Mouse (Mus musculus) bone marrow, adult 2 months (tissue): ENCODE data around the gene Krtap28-10. TPM values are rescaled to one million over a fixed set of nuclear protein-coding genes. Genes with fewer than 3 reads are reported as not detected.

ENCODE experiments used
- H3K27ac ChIP-seq: fragments of 200-500 bp; 2 replicates; pipeline ENCODE4 v1.5.1; 2012; ENCODE audit warnings: low read depth, mild to moderate bottlenecking, control low read depth, inconsistent platforms, low read length; ENCODE audit not compliant: control insufficient read depth, poor library complexity, insufficient read depth
- H3K4me1 ChIP-seq: fragments of 200-500 bp; 2 replicates; pipeline ENCODE4 v1.6.1; 2011; ENCODE audit warnings: low read length; ENCODE audit not compliant: control insufficient read depth, insufficient read depth
- H3K4me3 ChIP-seq: fragments of 200-500 bp; replicated peaks from 2 replicates; pipeline ENCODE3; 2011; ENCODE audit warnings: mild to moderate bottlenecking, low read depth, low read length, control low read depth; ENCODE audit not compliant: control insufficient read depth
- CTCF ChIP-seq: fragments of 200-500 bp; IDR thresholded peaks from 2 replicates; pipeline ENCODE4 v1.5.1; 2011; ENCODE audit warnings: low read length, control low read depth; ENCODE audit not compliant: control insufficient read depth, insufficient read depth
- POLR2A ChIP-seq: fragments of 200-500 bp; IDR thresholded peaks from 2 replicates; pipeline ENCODE4 v1.6.1; 2011; ENCODE audit warnings: low read depth, mild to moderate bottlenecking, control low read depth, low read length, borderline replicate concordance; ENCODE audit not compliant: control insufficient read depth
- WGBS: fragments of 180-500 bp; shearing (Covaris S2); methylation state at CpG from one replicate; pipeline ENCODE4 v1.1.7; 2018; 5-methylcytosine and 5-hydroxymethylcytosine counted together
- polyA plus RNA-seq: library from polyadenylated mRNA; stranded (reverse); fragments of >200 nt; gene quantifications from 2 replicates; pipeline ENCODE4 v1.2.4, GENCODE M21; 2011; ENCODE audit warnings: low replicate concordance; ENCODE audit not compliant: missing spikeins, insufficient read depth, insufficient read length

The Krtap28-10 gene
- polyA plus RNA-seq, 1 experiment = not detected

DNA sequence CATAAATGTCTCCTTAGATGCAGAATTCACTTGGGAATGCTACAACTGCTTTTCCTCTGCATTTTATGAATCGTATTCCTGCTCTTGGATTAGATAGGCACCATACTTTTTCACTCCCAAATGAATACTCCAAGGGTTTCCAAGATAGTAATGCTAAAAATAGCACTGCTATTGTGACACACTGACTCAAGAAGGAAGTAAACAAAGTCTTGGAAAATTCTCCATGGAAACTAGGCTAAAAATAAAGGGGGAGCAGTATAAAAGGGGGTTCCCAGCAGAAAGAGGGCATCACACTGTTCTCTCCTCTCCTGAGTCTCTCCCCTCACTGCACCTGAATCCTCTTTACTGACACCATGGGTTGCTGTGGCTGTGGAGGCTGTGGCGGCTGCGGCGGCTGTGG, 18.4 kb upstream of the Krtap28-10 start, which contains the start of gene Krtap28-13:
Krtap28-13 (plus strand) TSS at position 288 of the 400 bp plus-strand sequence.
- H3K4me1 ChIP-seq = no peaks in the 10 kb centered on the region
- TF ChIP-seq CTCF (no peak), POLR2A (no peak)
- no peak within 1 kb of the TSS for H3K4me3 ChIP-seq
- H3K27ac ChIP-seq = no peak within 1 kb of the TSS
- WGBS = 78% methylated on average over 4 of the region's 4 CpGs

DNA sequence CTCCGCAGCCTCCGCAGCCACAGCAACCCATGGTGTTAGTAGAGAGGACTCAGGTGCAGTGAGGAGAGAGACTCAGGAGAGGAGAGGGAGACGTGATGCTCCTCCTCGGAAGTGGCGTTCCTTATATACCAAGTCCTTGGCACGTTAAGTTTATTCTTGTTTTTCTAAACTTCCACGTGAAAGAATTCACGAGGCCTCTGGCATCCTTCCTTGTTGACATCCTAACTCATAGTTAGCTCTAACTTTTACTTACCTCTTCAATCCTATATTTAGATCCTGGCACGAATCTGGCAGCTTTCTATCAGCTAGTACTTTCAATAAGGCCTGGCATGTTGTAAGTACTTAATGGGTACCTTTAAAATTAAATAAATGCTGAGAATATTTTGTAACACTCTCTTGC, 17.0 kb upstream of the Krtap28-10 start, which contains the start of gene A030005K14Rik:
A030005K14Rik (minus strand) TSS at position 101 of the 400 bp plus-strand sequence.
- Histone ChIP-seq H3K4me1 (no peaks in the 10 kb centered on the region), H3K4me3 (no peak within 1 kb of the TSS), H3K27ac (no peak within 1 kb of the TSS)
- 82% methylated on average over 9 of the region's 9 CpGs for WGBS
- TF ChIP-seq POLR2A (no peak), CTCF (no peak)

DNA sequence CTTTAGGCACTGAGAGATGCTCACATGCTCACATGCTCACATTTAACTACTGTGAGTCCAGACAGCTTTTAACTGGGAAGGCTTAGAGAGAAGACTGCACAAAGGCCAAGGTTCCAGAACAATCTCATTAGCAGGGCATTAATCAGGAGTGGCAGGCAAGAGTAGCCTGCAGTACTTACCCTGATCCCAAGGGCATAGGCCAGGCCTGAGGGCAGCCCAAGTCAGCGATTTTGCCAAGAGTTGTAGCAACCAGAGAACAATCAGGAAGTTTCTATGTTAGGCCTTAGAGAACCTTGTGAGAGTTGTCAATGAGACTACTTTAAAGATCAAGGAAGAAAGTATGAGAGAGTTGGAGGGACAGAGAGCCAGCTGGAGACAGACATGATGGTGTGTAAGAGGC, 16.2 kb upstream of the Krtap28-10 start:
- Histone ChIP-seq H3K4me1 (no peaks in the 10 kb centered on the region), H3K4me3 (no peak overlapping the region), H3K27ac (no peak overlapping the region)
- WGBS = 76% methylated on average over 1 of the region's 1 CpGs
- TF ChIP-seq POLR2A (no peak), CTCF (no peak)

GRCm38 (mm10) chr1:83044882-83045427, 2.7 kb upstream of the Krtap28-10 start, which contains the start of gene Gm47969:
Gene Gm47969, plus strand, starts transcription at chr1:83044932.
- Histone ChIP-seq H3K27ac (no peak within 1 kb of the TSS), H3K4me3 (no peak within 1 kb of the TSS), H3K4me1 (no peaks in the 10 kb centered on the region)
- 24% methylated on average over 5 of the region's 5 CpGs for WGBS
- TF ChIP-seq CTCF (no peak), POLR2A (no peak)

GRCm38 (mm10) chr1:83039080-83039479, 3.2 kb downstream of the Krtap28-10 start:
- Histone ChIP-seq H3K4me3 (no peak overlapping the region), H3K27ac (no peak overlapping the region), H3K4me1 (no peaks in the 10 kb centered on the region)
- no peak for TF ChIP-seq CTCF
- TF ChIP-seq POLR2A = no peak
- WGBS = 64% methylated on average over 4 of the region's 4 CpGs

DNA sequence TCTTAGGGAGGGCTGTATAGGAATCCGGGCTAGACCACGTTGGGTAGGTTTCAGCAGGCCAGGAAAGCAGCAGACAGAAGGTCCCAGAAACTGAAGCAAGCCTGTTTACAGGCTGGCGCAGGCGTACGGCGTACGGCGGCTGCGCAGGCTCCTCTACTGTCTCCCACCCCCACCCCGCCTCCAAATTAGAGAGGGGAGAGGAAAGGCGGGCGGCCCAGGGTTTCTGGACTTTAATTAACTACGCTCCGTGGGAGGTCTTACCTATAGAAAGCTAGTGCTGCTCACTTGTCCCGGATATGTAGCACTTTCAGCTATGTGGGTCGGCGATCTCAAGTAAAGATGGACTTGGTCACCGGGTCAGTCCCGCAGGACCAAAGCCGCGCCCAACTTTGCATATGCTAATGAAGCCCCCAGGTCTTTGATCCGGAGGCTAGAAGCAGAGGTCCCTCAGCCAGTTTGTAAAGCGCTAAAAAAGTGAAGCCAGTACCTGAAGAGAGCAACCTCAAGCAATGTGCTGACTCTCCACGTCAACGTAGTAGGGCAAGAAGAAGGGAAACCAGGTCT, 4.1 kb downstream of the Krtap28-10 start, which contains the start of gene Slc19a3:
Slc19a3 (minus strand) TSS at position 340 of the 564 bp plus-strand sequence.
- WGBS = under 1% methylated on average over 25 of the region's 25 CpGs
- no peak for TF ChIP-seq CTCF
- Histone ChIP-seq H3K4me3 (no peak within 1 kb of the TSS), H3K4me1 (no peaks in the 10 kb centered on the region), H3K27ac (no peak within 1 kb of the TSS)

GRCm38 (mm10) chr1:83036892-83037667, 5.2 kb downstream of the Krtap28-10 start:
- no peak overlapping the region for H3K27ac ChIP-seq
- no peaks in the 10 kb centered on the region for H3K4me1 ChIP-seq
- TF ChIP-seq POLR2A (no peak), CTCF (no peak)
- WGBS = 72% methylated on average over 11 of the region's 11 CpGs
- no peak overlapping the region for H3K4me3 ChIP-seq

DNA sequence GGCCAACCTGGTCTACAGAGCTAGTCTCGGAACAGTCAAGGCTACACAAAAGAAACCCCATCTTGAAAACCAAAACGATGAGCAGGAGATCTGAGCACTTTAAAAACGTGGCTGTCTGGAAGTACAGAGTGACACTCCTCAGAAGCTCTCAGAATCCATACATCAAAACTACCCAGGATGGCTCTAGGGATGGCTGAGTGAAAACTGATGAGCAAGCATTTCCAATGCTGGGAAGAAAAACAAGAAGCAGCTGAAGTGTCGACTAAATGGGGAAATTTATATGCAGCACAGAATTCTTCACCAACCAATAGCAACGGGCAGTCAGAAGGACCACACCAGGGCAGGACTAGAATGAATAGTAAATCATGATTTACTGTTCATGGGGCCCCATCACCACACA, 7.8 kb downstream of the Krtap28-10 start:
- Histone ChIP-seq H3K4me1 (no peaks in the 10 kb centered on the region), H3K4me3 (no peak overlapping the region), H3K27ac (no peak overlapping the region)
- WGBS = 72% methylated on average over 5 of the region's 5 CpGs
- TF ChIP-seq CTCF (no peak), POLR2A (no peak)

- H3K27ac ChIP-seq = no peak overlapping the region
- 83% methylated on average over 6 of the region's 6 CpGs for WGBS
Observed at GRCm38 (mm10) chr1:83032508-83032907, 9.8 kb downstream of the Krtap28-10 start.

More at GRCm38 (mm10) chr1:83032508-83032907, 9.8 kb downstream of the Krtap28-10 start:
- Histone ChIP-seq H3K4me3 (no peak overlapping the region), H3K4me1 (no peaks in the 10 kb centered on the region)
- no peak for TF ChIP-seq CTCF
- no peak for TF ChIP-seq POLR2A
